Mouse (Mus musculus) brain, embryonic 18.5 days (tissue): ENCODE data around the gene Camk2n2.

Experiments used
- DNase-seq: peaks from one replicate; pipeline ENCODE4 v3.0.0-alpha.2; 2012; ENCODE audit warnings: low read depth, low spot score

Camk2n2 gene

GRCm38 (mm10) chr16:20610501-20611356, 10.4 kb downstream of the Camk2n2 start:
- no peak for DNase-seq

DNA sequence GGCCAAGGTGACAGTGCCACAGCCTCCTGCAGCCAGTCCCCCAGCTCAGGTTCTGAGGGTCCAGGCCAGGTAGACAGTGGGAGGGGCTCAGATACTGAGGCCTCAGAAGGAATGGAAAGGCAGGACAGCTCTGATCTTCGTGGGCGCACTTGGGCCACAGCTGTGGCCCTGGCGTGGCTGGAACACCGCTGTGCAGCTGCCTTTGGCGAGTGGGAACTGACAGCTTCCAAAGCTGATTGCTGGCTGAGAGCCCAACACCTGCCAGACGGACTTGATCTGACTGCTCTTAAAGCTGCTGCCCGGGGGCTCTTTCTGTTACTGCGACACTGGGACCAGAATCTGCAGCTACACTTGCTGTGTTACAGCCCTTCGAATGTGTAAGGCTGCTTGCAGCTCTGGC, 16.4 kb downstream of the Camk2n2 start:
- DNase-seq: no peak

DNA sequence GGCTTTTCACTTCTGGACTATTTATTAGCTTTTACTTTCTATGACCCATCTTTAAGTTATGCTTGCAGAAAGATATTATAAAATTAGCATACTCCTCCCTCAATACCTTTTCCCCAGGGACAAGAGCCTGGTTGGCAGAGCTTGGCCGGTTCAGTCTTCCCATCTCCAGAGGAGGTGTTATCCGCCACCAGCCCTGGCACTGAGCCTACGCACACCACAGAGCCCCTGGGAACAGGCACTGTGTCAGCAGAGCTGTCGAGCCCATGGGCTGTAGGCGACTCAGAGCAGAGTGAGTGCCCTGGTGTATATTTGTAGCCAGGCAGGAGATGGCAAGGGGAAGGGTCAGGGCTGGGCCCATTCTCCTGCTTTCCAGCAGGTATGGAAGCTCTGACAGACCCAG, 20.6 kb downstream of the Camk2n2 start:
- DNase-seq: no peak

DNA sequence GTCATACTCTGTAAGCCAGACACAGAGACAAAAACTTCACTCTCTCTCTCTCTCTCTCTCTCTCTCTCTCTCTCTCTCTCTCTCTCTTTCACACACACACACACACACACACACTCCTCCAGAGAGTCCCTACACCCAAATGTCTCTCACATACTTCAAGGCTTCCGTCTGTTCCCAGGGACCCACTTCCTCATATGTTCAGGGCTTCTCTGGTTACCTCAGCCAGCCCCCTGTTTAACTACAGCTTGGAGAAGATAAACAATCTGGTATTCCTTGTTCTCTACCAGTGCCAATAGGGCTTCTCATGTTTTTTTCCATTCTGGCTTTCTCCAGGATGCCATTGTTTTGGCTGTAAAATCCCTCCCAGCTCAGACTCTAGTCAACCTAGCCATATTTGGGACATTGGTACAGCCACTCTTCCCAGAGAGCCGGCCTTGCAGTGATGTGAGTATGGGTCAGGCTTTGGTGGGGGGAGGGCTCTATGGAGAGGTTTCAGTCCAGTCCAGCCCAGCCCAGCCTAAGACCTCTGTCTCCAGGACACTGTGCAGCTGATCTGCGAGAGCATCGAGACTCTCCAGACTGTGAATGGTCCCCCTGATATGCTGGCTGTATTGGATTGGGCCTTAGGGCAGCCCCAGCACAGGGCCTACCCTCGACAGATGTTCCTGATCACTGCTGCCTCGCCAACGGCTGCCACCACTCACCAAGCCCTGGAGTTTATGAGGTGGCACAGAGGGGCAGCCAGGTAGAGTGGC, 24.2 kb downstream of the Camk2n2 start:
- no peak for DNase-seq

- no peak for DNase-seq
Observed at GRCm38 (mm10) chr16:20595737-20596136, 25.4 kb downstream of the Camk2n2 start.

DNA sequence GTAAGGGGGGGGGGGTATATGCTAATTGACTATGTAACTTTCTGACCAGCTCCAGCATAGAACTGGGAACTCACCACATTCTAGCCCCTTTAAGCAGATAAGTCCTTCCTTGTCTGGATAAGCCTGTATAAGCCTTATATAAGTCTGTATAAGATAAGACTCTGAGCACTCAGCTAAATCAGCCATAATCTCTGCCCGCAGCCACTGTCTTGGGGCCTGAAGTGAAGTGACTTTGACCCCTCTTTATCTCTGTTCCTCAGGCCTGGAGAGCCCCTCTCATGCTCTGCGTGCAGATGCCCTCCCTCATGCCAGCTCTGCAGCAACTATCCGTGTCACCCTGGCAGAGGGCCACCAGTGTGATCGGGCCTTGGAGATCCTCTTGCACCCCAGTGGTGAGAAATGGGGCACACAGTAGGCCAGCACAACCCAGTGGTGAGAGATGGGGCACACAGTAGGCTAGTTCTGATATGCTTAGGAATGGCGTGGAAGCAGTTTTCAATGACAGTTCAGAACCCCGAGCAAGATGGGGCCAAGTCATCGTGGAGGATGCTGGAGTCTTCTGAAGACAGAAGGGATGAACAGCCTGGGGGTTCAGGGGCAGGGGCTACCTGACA, 25.9 kb downstream of the Camk2n2 start:
- DNase-seq: no peak

- no peak for DNase-seq
Observed at GRCm38 (mm10) chr16:20591076-20591705, 29.9 kb downstream of the Camk2n2 start.

DNA sequence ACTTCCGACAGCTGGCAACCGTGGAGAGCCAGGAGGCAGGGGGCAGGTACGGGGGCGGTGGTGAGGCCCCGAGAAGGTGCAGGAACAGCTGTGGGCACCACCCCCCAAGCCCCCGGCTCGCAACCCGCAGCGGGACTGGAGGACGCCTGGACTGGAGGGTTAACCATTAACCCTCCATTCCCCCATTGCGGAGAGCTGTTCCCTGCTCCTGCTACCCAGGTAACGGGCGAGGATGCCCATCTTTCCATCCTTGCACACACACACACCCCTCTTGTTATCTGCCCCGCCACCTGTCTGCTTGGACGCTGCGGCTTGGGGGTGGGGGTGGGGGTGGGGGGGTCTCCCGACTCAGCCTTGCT, 30.4 kb downstream of the Camk2n2 start:
- no peak for DNase-seq

- DNase-seq: no peak
Observed at GRCm38 (mm10) chr16:20589939-20590679, 31.0 kb downstream of the Camk2n2 start.

DNA sequence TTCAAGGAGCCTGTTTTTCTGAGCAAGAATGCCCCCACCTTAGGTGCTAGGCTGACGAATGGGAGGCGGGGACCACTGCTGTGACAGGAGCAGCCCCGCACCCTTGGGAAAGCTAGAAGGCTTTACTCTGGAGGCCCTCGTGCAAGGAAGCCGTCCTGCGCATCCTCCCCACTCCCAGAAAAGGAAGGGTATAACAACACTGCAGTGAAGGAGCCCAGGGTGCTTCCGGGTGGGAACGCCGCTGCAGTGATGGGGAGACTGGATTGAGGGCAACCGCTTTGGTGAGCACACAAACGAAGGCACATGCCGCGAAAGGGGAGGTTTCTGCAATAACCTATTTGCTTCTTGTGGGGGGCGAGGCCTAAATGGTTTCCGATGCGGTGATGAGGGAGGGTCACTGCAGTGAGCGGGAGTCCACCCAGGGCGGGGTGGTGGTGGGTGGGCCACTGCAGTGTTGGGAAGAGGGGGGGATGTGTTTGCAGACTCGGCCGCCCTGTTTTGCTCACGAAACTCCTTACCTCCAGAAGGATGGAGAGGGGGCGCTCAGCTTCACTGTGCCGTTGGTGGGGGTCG, 31.6 kb downstream of the Camk2n2 start, which contains the start of gene Vwa5b2:
Gene Vwa5b2, plus strand, starts transcription at position 106 of the 573 bp plus-strand sequence.
- DNase-seq: no peak
